Mouse (Mus musculus) ovary, postnatal 36 days (tissue): ENCODE data around the gene Egln1.

Experiments
- DNase-seq: peaks from one replicate; pipeline ENCODE4 v3.0.0; 2022; ENCODE audit warnings: low spot score, mixed read lengths

Gene Egln1

GRCm38 (mm10) chr8:124949209-124950068 lies at the start of gene Egln1:
Gene Egln1 (minus strand): TSS chr8:124949324.
- DNase-seq = peak; percentile 87

- no peak for DNase-seq
Observed at GRCm38 (mm10) chr8:124995776-124996175, 46.7 kb upstream of the Egln1 start.

GRCm38 (mm10) chr8:124991668-124991926 lies 42.5 kb upstream of the Egln1 start:
- DNase-seq = no peak

- no peak for DNase-seq
Observed at GRCm38 (mm10) chr8:124990923-124991667, 42.0 kb upstream of the Egln1 start.

GRCm38 (mm10) chr8:124980828-124981227 lies 31.7 kb upstream of the Egln1 start:
- DNase-seq = no peak

GRCm38 (mm10) chr8:124980036-124980435 lies 30.9 kb upstream of the Egln1 start:
- no peak for DNase-seq

GRCm38 (mm10) chr8:124978026-124978425 lies 28.9 kb upstream of the Egln1 start:
- DNase-seq = no peak

GRCm38 (mm10) chr8:124976211-124976610 lies 27.1 kb upstream of the Egln1 start:
- DNase-seq = no peak

- no peak for DNase-seq
Observed at GRCm38 (mm10) chr8:124974254-124974653, 25.1 kb upstream of the Egln1 start.

- DNase-seq = no peak
Observed at GRCm38 (mm10) chr8:124973221-124973620, 24.1 kb upstream of the Egln1 start.

- no peak for DNase-seq
Observed at GRCm38 (mm10) chr8:124970312-124970933, 21.3 kb upstream of the Egln1 start.

- DNase-seq = no peak
Observed at GRCm38 (mm10) chr8:124964966-124965365, 15.8 kb upstream of the Egln1 start.

GRCm38 (mm10) chr8:124963246-124963645 lies 14.1 kb upstream of the Egln1 start:
- no peak for DNase-seq

- DNase-seq = no peak
Observed at GRCm38 (mm10) chr8:124960226-124960880, 11.2 kb upstream of the Egln1 start.

GRCm38 (mm10) chr8:124959462-124960225 lies 10.5 kb upstream of the Egln1 start:
- peak; percentile 25 for DNase-seq

- no peak for DNase-seq
Observed at GRCm38 (mm10) chr8:124954572-124955082, 5.5 kb upstream of the Egln1 start.

- DNase-seq = no peak
Observed at GRCm38 (mm10) chr8:124953188-124953587, 4.1 kb upstream of the Egln1 start.

- no peak for DNase-seq
Observed at GRCm38 (mm10) chr8:124950865-124951264, 1.7 kb upstream of the Egln1 start.

- DNase-seq = no peak
Observed at GRCm38 (mm10) chr8:124950069-124950456, 939 bp upstream of the Egln1 start.

GRCm38 (mm10) chr8:124948733-124949111 lies 402 bp downstream of the Egln1 start:
- no peak for DNase-seq
